Mouse (Mus musculus): Measurements from ENCODE around the gene Cox7b.

DNA sequence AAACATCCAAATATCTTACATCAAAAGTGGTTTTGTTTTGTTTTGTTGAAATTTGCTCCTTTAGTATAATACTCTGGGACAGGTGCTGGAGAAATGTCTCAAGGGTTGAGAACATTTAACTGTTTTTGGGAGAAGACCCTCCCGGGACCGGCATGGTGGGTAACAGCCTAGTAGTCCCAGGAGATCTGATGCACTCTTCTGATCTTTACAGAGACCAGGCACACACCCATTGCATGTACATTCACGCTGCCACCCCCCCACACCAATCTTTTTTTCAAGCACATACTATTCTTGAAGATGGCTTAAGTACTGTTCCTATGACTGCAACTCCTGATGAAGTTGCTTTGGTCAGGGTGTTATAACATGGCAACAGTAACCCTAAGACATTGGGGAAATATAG, 2.9 kb upstream of the Cox7b start:
- TF ChIP-seq POLR2A (IDR thresholded peaks at IDR 0.05; ENCODE audit: insufficient read length, low read depth) (no peak), E2F4 (IDR thresholded peaks at IDR 0.05; ENCODE audit: insufficient read depth) (no peak), MYOG (IDR thresholded peaks at IDR 0.05; ENCODE audit: control insufficient read depth in 1 of 3, insufficient read depth in 1 of 3, insufficient read length in 2 of 3, low read depth in 2 of 3) (no peak), CEBPB (IDR thresholded peaks at IDR 0.05; ENCODE audit: insufficient read depth, poor library complexity, severe bottlenecking) (no peak), USF1 (IDR thresholded peaks at IDR 0.05; ENCODE audit: low read depth) (no peak), POLR2AphosphoS2 (IDR thresholded peaks at IDR 0.05; ENCODE audit: insufficient read length, low read depth) (no peak), TCF3 (IDR thresholded peaks at IDR 0.05; ENCODE audit: insufficient read length, low read depth) (no peak), MYOD1 (IDR thresholded peaks at IDR 0.05; ENCODE audit: control insufficient read depth in 1 of 3, insufficient read length in 2 of 3, low read depth in 2 of 3) (no peak), TCF12 (IDR thresholded peaks at IDR 0.05; ENCODE audit: insufficient read depth, poor library complexity, severe bottlenecking) (no peak)

Measured in myocyte (in vitro differentiated cells).